Mouse (Mus musculus): ENCODE measurements around the gene Gm20388. TPM values are rescaled to one million over a fixed set of nuclear protein-coding genes. Genes with fewer than 3 reads are reported as not detected.

The Gm20388 gene
- polyA plus RNA-seq, 1 experiment from 2014 or later: not detected

DNA sequence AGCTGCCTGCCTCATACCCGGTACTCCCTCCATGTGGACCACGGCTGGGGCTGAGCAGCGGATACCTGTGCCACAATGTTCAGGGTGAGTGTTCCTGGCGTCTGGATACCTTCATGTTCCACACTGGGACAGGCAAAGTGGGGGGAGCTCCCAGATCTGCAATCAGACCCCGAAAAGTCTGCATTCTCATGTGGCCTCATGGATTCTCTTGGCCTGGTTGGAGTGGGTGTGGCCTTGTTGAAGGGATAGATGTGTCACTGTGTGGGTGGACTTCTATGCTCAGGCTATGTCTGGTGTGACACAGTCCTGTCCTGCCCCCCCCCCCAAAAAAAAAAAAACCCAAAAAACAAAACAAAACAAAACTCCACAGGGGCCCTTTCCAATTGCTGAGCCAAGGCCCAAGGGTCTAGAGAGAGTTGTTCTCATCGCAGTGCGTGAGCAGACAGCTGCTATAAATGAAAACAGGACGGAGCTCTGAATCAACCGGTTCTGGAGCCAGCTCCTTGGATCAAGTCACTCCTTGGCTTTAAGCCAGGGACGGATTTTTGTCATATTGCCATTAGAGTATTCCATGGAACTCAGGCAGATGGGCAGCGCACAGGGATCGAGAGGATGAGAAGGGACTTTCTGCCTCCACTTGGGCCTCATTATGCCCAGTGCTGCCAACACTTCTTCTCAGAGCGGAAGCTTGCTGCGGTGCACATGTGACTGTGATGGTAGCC is 3231.3 kb downstream of the Gm20388 start:
- Histone ChIP-seq H3K4me2 (replicated peaks) (no peak overlapping the region), H3K36me3 (replicated peaks; ENCODE audit: control insufficient read depth, insufficient read depth) (no peaks in the 10 kb centered on the region), H3K4me1 (replicated peaks; ENCODE audit: control insufficient read depth, insufficient read depth, low read length) (no peaks in the 10 kb centered on the region), H3K27ac (peak overlapping the region; percentile 62), H3K9ac (no peak overlapping the region), H3K27me3 (ENCODE audit: control insufficient read depth, insufficient read depth, low read length) (no peaks in the 10 kb centered on the region), H3K9me3 (ENCODE audit: control insufficient read depth, low read length) (no peaks in the 10 kb centered on the region), H3K4me3 (replicated peaks; ENCODE audit: low read length) (no peak overlapping the region)
- 71% methylated on average over 14 of the region's 14 CpGs for WGBS
- DNase-seq (ENCODE audit: low spot score) (peak; percentile 72), ATAC-seq (ENCODE audit: low FRiP score) (peak; percentile 53; the same call in 1 of the 2 replicates)

DNA sequence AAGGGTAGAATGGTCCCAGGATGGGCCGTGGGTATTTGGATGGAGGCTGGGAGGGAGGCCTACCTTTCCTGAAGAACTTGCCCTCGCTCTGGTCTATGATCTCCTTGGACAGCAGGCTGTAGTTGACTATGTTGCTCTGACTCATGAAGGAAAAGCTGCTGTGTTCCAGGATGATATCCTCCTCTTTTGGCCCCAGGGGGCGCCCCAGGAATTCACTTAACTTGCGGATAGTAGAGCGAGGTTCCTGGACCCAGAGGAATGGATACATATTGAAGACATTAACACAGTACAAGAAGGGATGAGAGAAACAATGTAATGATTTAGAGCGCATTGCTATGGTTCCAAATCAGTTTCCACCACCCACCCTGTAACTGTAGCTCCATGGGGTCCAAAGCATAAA is 3234.6 kb downstream of the Gm20388 start:
- ATAC-seq (ENCODE audit: low FRiP score) (no peak), DNase-seq (ENCODE audit: low spot score) (no peak)
- Histone ChIP-seq H3K36me3 (replicated peaks; ENCODE audit: control insufficient read depth, insufficient read depth) (no peaks in the 10 kb centered on the region), H3K4me2 (replicated peaks) (no peak overlapping the region), H3K27ac (no peak overlapping the region), H3K9ac (no peak overlapping the region), H3K9me3 (ENCODE audit: control insufficient read depth, low read length) (no peaks in the 10 kb centered on the region), H3K4me1 (replicated peaks; ENCODE audit: control insufficient read depth, insufficient read depth, low read length) (no peaks in the 10 kb centered on the region), H3K27me3 (ENCODE audit: control insufficient read depth, insufficient read depth, low read length) (no peaks in the 10 kb centered on the region), H3K4me3 (replicated peaks; ENCODE audit: low read length) (no peak overlapping the region)
- WGBS: 63% methylated on average over 6 of the region's 6 CpGs

DNA sequence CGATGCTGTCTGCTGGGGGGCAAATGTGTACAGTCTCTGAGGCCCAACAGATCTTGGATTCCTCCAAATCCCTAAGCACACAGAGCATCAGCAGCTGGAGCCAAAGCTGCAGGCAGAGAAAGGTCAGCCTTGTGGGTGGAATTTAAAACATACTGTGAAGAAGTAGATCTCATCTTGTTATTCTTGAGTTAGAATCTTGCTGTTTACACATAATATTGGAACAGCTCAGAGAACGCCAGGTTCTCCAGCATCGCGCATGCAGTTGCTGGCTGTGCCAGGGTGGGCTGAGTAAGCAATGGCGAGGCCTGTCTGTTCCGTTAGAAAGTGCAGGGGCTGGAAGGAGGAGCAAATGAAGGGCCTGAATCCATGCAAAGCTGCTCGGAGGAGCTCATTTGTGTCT is 3235.7 kb downstream of the Gm20388 start:
- Histone ChIP-seq H3K4me2 (replicated peaks) (no peak overlapping the region), H3K27me3 (ENCODE audit: control insufficient read depth, insufficient read depth, low read length) (no peaks in the 10 kb centered on the region), H3K9ac (no peak overlapping the region), H3K4me1 (replicated peaks; ENCODE audit: control insufficient read depth, insufficient read depth, low read length) (no peaks in the 10 kb centered on the region), H3K4me3 (replicated peaks; ENCODE audit: low read length) (no peak overlapping the region), H3K9me3 (ENCODE audit: control insufficient read depth, low read length) (no peaks in the 10 kb centered on the region), H3K27ac (no peak overlapping the region; the same call in 1 of the 2 replicates), H3K36me3 (replicated peaks; ENCODE audit: control insufficient read depth, insufficient read depth) (no peaks in the 10 kb centered on the region)
- ATAC-seq (ENCODE audit: low FRiP score): no peak
- DNase-seq (ENCODE audit: low spot score): no peak
- WGBS: 82% methylated on average over 7 of the region's 7 CpGs

DNA sequence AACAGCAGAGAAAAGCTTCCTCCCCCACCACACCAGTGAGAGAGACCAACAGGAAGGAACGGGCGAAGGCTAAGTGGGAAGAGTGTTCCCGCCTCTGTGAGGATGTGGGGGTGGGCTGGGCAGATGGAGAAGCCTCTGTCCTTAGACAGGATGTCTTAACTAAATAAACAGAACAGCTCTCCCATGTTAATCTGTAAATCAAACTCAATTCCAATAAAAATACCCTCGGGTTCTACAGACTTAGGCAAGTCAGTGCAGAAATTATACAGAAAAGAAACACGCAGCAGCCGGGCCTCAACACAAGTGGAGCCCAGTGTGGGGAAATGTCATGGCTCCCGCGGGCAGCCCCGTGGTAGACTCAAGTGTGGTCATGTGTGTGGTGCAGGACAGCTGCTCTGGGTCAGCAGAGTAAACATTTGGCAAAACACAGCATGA is 3240.1 kb downstream of the Gm20388 start:
- DNase-seq (ENCODE audit: low spot score): no peak
- no peaks in the 10 kb centered on the region for H3K27me3 ChIP-seq (ENCODE audit: control insufficient read depth, insufficient read depth, low read length)
- H3K4me3 ChIP-seq (replicated peaks; ENCODE audit: low read length): no peak overlapping the region
- ATAC-seq (ENCODE audit: low FRiP score): no peak
- no peaks in the 10 kb centered on the region for H3K36me3 ChIP-seq (replicated peaks; ENCODE audit: control insufficient read depth, insufficient read depth)
- H3K9me3 ChIP-seq (ENCODE audit: control insufficient read depth, low read length): no peaks in the 10 kb centered on the region
- H3K9ac ChIP-seq: no peak overlapping the region
- H3K4me1 ChIP-seq (replicated peaks; ENCODE audit: control insufficient read depth, insufficient read depth, low read length): no peaks in the 10 kb centered on the region
- 69% methylated on average over 9 of the region's 9 CpGs for WGBS
- no peak overlapping the region for H3K27ac ChIP-seq
- no peak overlapping the region for H3K4me2 ChIP-seq (replicated peaks)

DNA sequence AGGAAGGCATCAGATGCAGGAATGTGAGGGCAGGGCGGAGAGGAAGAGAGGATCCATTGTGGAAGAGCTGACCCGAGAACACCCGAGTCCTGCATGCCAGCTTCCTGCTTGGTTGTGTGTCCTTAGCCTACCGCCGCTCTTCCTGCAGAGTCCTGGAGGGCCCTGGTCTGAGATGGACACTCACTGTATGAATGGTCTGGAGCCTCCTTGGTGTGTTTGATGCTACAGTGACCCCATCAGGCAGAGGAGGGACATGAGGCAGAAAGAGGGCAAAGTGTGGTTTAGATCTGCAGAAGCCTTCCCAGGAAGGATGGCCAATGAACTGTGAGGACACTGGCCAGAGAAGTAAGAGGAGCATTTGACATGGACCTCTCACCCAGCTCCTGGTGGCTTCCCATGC is 3244.5 kb downstream of the Gm20388 start:
- Histone ChIP-seq H3K9ac (no peak overlapping the region), H3K9me3 (ENCODE audit: control insufficient read depth, low read length) (no peaks in the 10 kb centered on the region), H3K27me3 (ENCODE audit: control insufficient read depth, insufficient read depth, low read length) (no peaks in the 10 kb centered on the region), H3K4me1 (replicated peaks; ENCODE audit: control insufficient read depth, insufficient read depth, low read length) (no peaks in the 10 kb centered on the region), H3K4me2 (replicated peaks) (no peak overlapping the region), H3K4me3 (replicated peaks; ENCODE audit: low read length) (no peak overlapping the region), H3K27ac (no peak overlapping the region), H3K36me3 (replicated peaks; ENCODE audit: control insufficient read depth, insufficient read depth) (no peaks in the 10 kb centered on the region)
- DNase-seq (ENCODE audit: low spot score) (no peak), ATAC-seq (ENCODE audit: low FRiP score) (no peak)
- WGBS: 82% methylated on average over 5 of the region's 5 CpGs

DNA sequence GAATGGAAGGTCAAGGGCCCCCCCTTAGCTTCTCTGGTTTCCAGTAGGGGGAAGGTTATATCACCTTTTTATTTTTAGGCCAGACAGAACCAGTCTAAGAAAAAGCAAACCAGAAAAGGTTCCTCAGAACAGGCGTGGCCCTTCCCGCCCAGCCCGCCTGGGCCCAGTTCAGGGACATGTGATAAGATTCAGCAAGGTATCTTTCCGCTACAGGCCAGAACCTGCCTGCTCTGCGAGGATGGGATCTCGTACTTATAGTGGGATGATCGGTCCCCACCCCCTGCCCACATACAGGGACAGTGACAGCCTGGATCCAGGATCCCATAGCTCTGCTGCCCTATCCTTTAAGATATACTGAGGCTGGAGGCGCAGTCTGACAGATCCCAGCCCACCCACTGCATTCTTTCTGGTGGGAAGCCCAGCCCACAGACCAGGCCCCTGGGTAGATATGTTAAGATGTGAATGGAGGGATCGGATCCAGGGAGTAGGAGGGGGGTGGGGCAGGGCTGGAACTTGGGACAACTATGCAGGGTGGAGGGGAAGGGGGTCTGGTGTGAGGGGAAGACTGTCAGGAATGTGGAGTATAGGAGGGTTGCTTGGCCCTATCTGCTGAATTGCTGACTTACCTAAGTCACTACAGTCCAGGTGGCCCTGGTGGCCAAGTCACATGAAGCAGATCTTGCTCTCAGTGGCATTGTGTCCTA is 3245.6 kb downstream of the Gm20388 start:
- H3K9ac ChIP-seq: no peak overlapping the region
- DNase-seq (ENCODE audit: low spot score): no peak
- no peak overlapping the region for H3K27ac ChIP-seq
- ATAC-seq (ENCODE audit: low FRiP score): no peak
- WGBS: 79% methylated on average over 9 of the region's 9 CpGs
- H3K4me1 ChIP-seq (replicated peaks; ENCODE audit: control insufficient read depth, insufficient read depth, low read length): no peaks in the 10 kb centered on the region
- H3K4me2 ChIP-seq (replicated peaks): no peak overlapping the region
- no peaks in the 10 kb centered on the region for H3K27me3 ChIP-seq (ENCODE audit: control insufficient read depth, insufficient read depth, low read length)
- H3K36me3 ChIP-seq (replicated peaks; ENCODE audit: control insufficient read depth, insufficient read depth): no peaks in the 10 kb centered on the region
- H3K4me3 ChIP-seq (replicated peaks; ENCODE audit: low read length): no peak overlapping the region
- H3K9me3 ChIP-seq (ENCODE audit: control insufficient read depth, low read length): no peaks in the 10 kb centered on the region

DNA sequence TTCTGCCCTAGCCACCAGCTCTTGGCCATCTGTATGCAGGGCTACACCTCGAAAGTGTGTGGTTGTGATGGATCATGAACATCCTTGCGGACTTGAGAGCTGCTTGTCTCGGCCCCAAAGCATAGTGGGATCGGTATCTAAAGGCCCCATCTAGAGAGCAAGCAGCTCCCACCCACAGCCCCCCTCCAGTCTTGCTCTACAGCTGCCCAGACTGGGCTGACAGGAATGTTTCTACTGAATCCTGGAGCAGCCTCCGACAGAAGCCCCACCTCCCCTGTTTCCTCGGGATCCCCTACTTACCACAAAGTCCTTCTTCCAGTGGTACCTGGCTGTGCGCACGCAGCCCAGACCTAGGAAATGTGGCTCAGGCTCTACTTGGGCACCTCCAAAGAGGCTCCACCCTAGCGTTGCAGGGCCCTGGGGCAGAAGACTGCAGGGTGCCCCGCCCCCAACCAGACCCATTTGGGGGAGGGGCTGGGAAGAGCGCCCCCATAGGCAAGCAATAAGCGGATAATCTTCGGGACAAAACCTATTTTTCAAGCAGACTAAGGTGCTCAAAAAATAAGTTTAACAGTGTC is 3247.3 kb downstream of the Gm20388 start, which contains the start of gene Sult5a1:
Gene Sult5a1 (minus strand): TSS at position 428 of the 578 bp plus-strand sequence.
- Histone ChIP-seq H3K27me3 (ENCODE audit: control insufficient read depth, insufficient read depth, low read length) (no peaks in the 10 kb centered on the region), H3K9me3 (ENCODE audit: control insufficient read depth, low read length) (no peaks in the 10 kb centered on the region), H3K9ac (no peak within 1 kb of the TSS), H3K4me2 (replicated peaks) (no peak within 1 kb of the TSS; the same call in 1 of the 2 replicates), H3K36me3 (replicated peaks; ENCODE audit: control insufficient read depth, insufficient read depth) (no peaks in the 10 kb centered on the region), H3K27ac (no peak within 1 kb of the TSS), H3K4me3 (replicated peaks; ENCODE audit: low read length) (no peak within 1 kb of the TSS), H3K4me1 (replicated peaks; ENCODE audit: control insufficient read depth, insufficient read depth, low read length) (no peaks in the 10 kb centered on the region)
- WGBS: 30% methylated on average over 13 of the region's 13 CpGs
- ATAC-seq (ENCODE audit: low FRiP score) (no peak), DNase-seq (ENCODE audit: low spot score) (no peak)

DNA sequence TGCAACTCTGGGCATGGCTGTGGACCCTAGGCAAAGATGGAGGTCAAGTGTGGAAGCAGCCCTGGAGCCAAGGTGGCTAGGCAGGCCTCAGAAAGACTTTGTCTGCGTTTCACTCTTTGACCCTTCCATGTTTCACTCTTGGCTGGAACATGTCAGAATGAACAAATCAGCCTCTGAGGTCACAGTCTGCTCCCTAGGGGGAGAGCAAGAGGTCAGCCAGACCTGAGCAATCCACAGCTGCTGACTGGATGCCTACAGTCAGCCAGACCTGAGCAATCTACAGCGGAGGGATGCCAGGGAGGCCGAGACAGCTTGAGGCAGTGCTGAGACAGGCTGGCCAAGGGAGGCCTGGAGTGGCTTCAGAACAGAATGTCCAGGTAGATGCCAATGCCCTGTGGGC is 3270.8 kb downstream of the Gm20388 start:
- Histone ChIP-seq H3K36me3 (replicated peaks; ENCODE audit: control insufficient read depth, insufficient read depth) (no peaks in the 10 kb centered on the region), H3K9ac (no peak overlapping the region), H3K27me3 (ENCODE audit: control insufficient read depth, insufficient read depth, low read length) (no peaks in the 10 kb centered on the region), H3K4me3 (replicated peaks; ENCODE audit: low read length) (no peak overlapping the region), H3K4me2 (replicated peaks) (no peak overlapping the region), H3K27ac (no peak overlapping the region), H3K9me3 (ENCODE audit: control insufficient read depth, low read length) (peaks cover 7% of the 10 kb centered on the region; the same call in 1 of the 2 replicates), H3K4me1 (replicated peaks; ENCODE audit: control insufficient read depth, insufficient read depth, low read length) (no peaks in the 10 kb centered on the region)
- ATAC-seq (ENCODE audit: low FRiP score) (no peak), DNase-seq (ENCODE audit: low spot score) (no peak)
- WGBS: 58% methylated on average over 3 of the region's 3 CpGs

DNA sequence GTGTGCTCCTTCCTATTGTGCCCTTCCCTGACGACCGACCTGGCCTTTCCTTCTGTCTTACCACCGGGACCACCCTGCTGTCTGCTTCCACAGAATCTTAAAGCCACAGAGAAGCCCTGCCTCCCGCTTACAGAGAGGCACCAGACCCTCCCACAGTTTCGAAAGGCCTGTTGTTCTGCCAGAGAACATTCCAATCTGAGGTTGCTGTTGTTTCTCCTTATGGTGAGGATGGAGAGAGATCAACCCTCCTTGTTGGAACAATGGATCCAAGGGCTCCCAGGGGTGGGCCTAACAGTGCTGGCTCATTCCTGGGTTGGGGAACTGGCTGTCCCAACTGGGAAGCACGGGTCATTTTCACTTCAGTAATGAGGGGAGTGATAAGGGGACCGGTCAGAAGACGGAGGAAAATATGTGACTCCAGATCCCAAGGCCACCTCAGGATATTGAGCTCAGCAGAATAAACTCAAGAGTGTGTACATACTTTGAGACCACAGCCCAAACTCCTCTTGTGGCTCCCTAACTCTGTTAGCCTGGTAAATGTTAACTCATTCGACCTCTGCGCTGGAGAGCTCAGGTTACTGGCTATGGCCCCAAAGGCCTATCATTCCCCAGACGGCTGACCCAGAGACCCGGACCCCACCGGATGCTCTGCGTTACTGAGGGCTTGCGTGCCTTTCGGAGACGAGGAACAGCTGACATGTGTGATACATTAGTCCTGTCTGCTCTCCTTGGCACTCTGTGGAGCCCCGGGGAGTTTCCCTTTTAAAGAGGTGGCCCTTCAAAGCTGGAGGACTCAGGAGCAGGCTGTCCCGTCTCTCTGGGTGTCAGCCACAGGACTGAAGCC is 3275.1 kb downstream of the Gm20388 start, which contains the start of gene Dpep1:
Gene Dpep1 (plus strand): TSS at position 677 of the 844 bp plus-strand sequence.
- DNase-seq (ENCODE audit: low spot score) (no peak), ATAC-seq (ENCODE audit: low FRiP score) (no peak)
- Histone ChIP-seq H3K4me3 (replicated peaks; ENCODE audit: low read length) (no peak within 1 kb of the TSS), H3K27ac (no peak within 1 kb of the TSS), H3K36me3 (replicated peaks; ENCODE audit: control insufficient read depth, insufficient read depth) (no peaks in the 10 kb centered on the region), H3K9me3 (ENCODE audit: control insufficient read depth, low read length) (no peaks in the 10 kb centered on the region), H3K4me1 (replicated peaks; ENCODE audit: control insufficient read depth, insufficient read depth, low read length) (no peaks in the 10 kb centered on the region), H3K9ac (no peak within 1 kb of the TSS), H3K27me3 (ENCODE audit: control insufficient read depth, insufficient read depth, low read length) (no peaks in the 10 kb centered on the region), H3K4me2 (replicated peaks) (no peak within 1 kb of the TSS)
- WGBS: 51% methylated on average over 19 of the region's 19 CpGs
